Mouse (Mus musculus) spleen, adult 2 months (tissue): ENCODE measurements around the gene Naa15. TPM values are rescaled to one million over a fixed set of nuclear protein-coding genes. Genes with fewer than 3 reads are reported as not detected.

Experiments used
- DNase-seq, 2 experiments: peaks; one replicate each; pipeline versions ENCODE4 v3.0.0 to v3.0.0-alpha.2; 2012 to 2021; ENCODE audit warnings: low spot score in 2 of 2, low read depth in 1 of 2
- H3K27ac ChIP-seq: fragments of 200-500 bp; 2 replicates; pipeline ENCODE4 v1.5.1; 2012; ENCODE audit warnings: low read length, inconsistent platforms; ENCODE audit not compliant: insufficient read depth
- H3K27me3 ChIP-seq: fragments of 200-500 bp; 2 replicates; pipeline ENCODE4 v1.6.1; 2012; ENCODE audit warnings: mild to moderate bottlenecking, moderate library complexity, low read length, inconsistent platforms; ENCODE audit not compliant: control insufficient read depth, insufficient read depth
- H3K36me3 ChIP-seq: fragments of 200-500 bp; 2 replicates; pipeline ENCODE4 v1.6.1; 2012; ENCODE audit warnings: mild to moderate bottlenecking, low read length, inconsistent platforms; ENCODE audit not compliant: control insufficient read depth, insufficient read depth
- H3K4me1 ChIP-seq: fragments of 200-500 bp; 2 replicates; pipeline ENCODE4 v1.6.1; 2011; ENCODE audit warnings: inconsistent platforms; ENCODE audit not compliant: control insufficient read depth, insufficient read depth, insufficient read length
- H3K4me3 ChIP-seq: fragments of 200-500 bp; 2 replicates; pipeline ENCODE4 v1.5.1; 2011; ENCODE audit warnings: mild to moderate bottlenecking, inconsistent platforms; ENCODE audit not compliant: insufficient read depth, insufficient read length; ENCODE audit errors: extremely low read depth
- CTCF ChIP-seq: fragments of 200-500 bp; IDR thresholded peaks from 2 replicates; pipeline ENCODE4 v1.5.1; 2011; ENCODE audit warnings: mild to moderate bottlenecking, inconsistent platforms; ENCODE audit not compliant: insufficient read depth, insufficient read length, insufficient replicate concordance; ENCODE audit errors: extremely low read depth
- POLR2A ChIP-seq: fragments of 200-500 bp; IDR thresholded peaks from 2 replicates; pipeline ENCODE4 v1.6.1; 2011; ENCODE audit warnings: low read depth, low read length, inconsistent platforms
- WGBS: fragments of 180-500 bp; shearing (Covaris S2); methylation state at CpG from one replicate; pipeline ENCODE4 v1.1.7; 2018; 5-methylcytosine and 5-hydroxymethylcytosine counted together
- polyA plus RNA-seq: library from polyadenylated mRNA; depleted of rRNA; stranded (reverse); fragments of >200 nt; gene quantifications from 2 replicates; pipeline ENCODE4 v1.2.3, GENCODE M21; 2012; rRNA removed

The Naa15 gene
- polyA plus RNA-seq, 1 experiment = 2.1 TPM

DNA sequence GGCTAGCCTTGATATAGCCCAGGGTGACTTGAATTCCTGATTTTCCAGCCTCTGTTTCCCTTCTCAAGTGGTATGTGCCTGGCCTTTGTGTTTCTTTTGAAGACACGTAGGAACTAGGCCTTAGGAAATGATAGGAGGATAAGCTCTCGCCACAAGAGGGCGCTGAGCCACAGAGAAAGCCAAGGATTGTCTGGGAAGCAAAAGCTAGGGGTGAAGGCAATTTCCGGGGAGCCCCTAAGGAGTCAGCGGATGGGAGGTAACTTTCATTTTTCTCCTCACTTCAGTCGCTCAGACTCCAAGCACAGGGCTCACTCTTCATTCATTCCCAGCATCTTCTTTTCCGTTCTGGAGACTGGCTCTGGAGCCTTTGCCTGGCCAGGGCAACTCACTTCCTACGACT lies 96.0 kb downstream of the Naa15 start:
- DNase-seq = peak; percentile 40 to 59
- H3K27ac ChIP-seq = no peak overlapping the region
- no peaks in the 10 kb centered on the region for H3K4me1 ChIP-seq

DNA sequence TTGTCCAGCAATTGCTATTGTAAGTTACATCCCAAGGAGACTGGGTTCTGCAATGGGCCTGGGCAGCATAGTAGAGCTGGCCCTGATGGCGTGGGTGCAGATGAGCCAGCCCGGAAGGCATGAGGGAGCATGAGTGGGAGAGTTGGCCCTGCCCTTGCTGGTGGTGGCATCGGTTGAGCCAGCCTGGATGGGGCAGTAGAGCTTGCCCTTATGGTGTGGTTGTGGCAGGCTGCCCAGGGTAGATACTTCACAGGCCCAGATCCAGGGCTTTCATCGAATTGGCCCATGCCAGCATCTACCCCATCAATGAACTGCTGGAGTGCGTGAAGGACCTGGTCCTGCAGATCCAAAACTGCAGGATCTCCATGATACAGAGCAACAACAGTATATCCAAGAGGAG lies 97.0 kb downstream of the Naa15 start:
- DNase-seq = no peak
- no peak overlapping the region for H3K4me3 ChIP-seq
- 94% methylated on average over 5 of the region's 5 CpGs for WGBS
- H3K27ac ChIP-seq = no peak overlapping the region
- no peaks in the 10 kb centered on the region for H3K27me3 ChIP-seq
- no peak for TF ChIP-seq POLR2A
- TF ChIP-seq CTCF = no peak
- H3K36me3 ChIP-seq = no peaks in the 10 kb centered on the region
- no peaks in the 10 kb centered on the region for H3K4me1 ChIP-seq

More for the DNA sequence above, 96.0 kb downstream of the Naa15 start:
- TF ChIP-seq CTCF (peak; percentile 80; the same call in 1 of the 2 replicates), POLR2A (no peak)
- WGBS = 16% methylated on average over 8 of the region's 8 CpGs
- H3K27me3 ChIP-seq = no peaks in the 10 kb centered on the region
- H3K4me3 ChIP-seq = no peak overlapping the region
- no peaks in the 10 kb centered on the region for H3K36me3 ChIP-seq

DNA sequence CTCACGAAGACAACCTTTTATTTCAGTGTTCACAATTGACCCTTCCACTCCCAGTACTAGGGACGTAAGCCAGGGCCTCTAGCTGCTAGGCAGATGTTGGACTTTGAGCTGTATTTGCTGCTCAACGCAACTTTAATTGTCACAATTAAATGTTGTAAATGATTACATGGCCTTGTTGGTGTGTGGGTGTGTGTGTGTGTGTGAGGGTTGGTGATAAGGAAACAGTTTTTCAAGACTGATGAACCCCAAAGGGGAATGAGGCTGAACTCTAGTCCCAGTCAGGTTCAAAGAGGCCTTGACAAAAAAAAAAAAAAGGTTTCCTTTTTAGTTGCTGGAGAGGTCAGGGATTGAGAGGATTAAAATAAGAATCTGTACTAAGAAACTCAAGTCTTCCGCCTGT lies 102.5 kb downstream of the Naa15 start:
- Histone ChIP-seq H3K27me3 (no peaks in the 10 kb centered on the region), H3K4me3 (no peak overlapping the region), H3K36me3 (peaks cover 12% of the 10 kb centered on the region), H3K27ac (no peak overlapping the region), H3K4me1 (no peaks in the 10 kb centered on the region)
- TF ChIP-seq POLR2A (no peak), CTCF (no peak)
- WGBS = 83% methylated on average over 4 of the region's 4 CpGs
- DNase-seq = no peak

DNA sequence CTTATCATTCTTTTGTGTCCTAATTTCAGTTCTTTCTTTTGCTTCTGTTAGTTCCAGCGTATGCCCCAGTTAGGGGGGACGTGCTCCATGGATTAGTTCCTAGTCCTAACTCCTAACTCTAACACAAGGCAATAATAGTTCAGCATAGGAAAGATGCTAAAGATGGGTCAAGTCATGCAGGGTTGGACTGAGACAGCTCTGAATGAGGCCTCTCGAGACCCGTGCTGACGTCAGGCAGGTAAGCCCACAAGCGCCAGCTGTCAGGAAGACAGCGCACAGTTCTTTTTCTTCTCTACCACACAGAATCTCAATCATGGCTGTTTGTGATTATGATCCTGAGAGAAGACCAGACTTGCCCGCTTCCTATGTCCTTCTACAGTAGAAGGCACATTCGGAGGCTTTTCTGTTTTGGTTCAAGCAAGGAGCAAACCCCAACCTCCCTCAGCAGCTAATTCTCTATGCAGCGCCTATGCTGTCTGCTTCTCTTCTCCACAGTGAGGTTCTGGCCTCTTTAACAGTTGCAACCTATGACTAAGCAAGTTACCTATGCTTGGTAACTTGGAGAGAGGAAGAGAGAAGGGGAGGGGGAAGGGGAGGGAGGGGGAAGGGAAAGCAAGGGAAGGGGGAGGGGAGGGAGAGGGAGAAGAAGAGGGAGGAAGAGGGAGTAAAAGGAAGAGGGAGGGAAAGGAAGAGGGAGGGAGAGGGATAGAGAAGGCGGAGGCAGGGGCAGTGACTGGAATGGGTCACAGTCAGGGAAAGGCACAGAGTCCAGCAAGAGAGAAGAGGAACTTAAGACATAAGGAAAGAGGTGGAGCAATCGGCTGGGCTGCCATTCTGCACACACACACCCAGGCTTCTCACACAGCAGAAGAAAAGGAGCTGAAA lies 103.2 kb downstream of the Naa15 start:
- Histone ChIP-seq H3K27ac (no peak overlapping the region), H3K4me1 (no peaks in the 10 kb centered on the region), H3K4me3 (no peak overlapping the region), H3K36me3 (peaks cover 15% of the 10 kb centered on the region), H3K27me3 (no peaks in the 10 kb centered on the region)
- 59% methylated on average over 12 of the region's 12 CpGs for WGBS
- TF ChIP-seq POLR2A (no peak), CTCF (no peak)
- DNase-seq = no peak

DNA sequence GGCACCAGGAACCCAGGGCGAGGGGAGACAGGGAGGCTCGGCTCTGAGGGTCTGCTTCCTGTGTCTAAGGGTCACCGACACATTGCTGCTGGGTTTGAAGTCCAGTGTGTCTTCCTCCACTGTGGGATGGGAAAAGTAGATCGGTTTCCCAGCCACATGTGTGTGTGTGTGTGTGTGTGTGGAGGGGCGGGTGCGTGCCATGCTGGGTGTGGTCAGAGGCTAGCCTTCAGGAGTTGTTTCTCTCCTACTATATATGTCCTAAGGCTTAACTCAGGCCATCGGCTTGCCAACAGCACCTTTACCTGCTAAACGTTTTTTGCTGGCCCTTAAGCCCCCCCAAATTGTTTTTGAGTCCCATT lies 103.8 kb downstream of the Naa15 start:
- H3K27ac ChIP-seq = no peak overlapping the region
- H3K27me3 ChIP-seq = no peaks in the 10 kb centered on the region
- TF ChIP-seq POLR2A = no peak
- no peak for TF ChIP-seq CTCF
- H3K4me1 ChIP-seq = no peaks in the 10 kb centered on the region
- no peak for DNase-seq
- peaks cover 19% of the 10 kb centered on the region for H3K36me3 ChIP-seq
- no peak overlapping the region for H3K4me3 ChIP-seq
- 45% methylated on average over 8 of the region's 8 CpGs for WGBS

DNA sequence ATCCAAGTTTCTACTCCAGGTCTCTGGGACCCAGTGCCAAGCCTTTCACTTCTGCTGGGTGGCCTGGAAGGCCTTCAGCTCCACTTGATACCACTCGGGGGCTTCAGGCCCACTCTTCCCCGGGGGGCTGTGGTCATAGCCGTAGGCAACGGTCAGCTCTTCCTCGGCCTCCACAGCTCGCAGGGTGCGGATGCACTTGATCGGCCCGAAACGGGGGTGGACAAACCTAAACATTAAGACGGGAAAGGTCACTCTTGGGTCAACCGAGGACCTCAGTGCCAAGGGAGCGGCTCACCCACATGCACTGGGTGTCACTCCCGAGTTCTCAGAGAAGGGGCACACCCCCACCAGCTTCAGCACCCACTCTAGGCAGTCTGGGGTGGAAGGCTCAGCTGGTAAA lies 106.3 kb downstream of the Naa15 start:
- TF ChIP-seq CTCF (no peak), POLR2A (no peak)
- H3K4me1 ChIP-seq = no peaks in the 10 kb centered on the region
- H3K36me3 ChIP-seq = peaks cover 27% of the 10 kb centered on the region
- H3K27me3 ChIP-seq = no peaks in the 10 kb centered on the region
- H3K4me3 ChIP-seq = no peak overlapping the region
- H3K27ac ChIP-seq = no peak overlapping the region
- WGBS = 90% methylated on average over 14 of the region's 14 CpGs
- no peak for DNase-seq

DNA sequence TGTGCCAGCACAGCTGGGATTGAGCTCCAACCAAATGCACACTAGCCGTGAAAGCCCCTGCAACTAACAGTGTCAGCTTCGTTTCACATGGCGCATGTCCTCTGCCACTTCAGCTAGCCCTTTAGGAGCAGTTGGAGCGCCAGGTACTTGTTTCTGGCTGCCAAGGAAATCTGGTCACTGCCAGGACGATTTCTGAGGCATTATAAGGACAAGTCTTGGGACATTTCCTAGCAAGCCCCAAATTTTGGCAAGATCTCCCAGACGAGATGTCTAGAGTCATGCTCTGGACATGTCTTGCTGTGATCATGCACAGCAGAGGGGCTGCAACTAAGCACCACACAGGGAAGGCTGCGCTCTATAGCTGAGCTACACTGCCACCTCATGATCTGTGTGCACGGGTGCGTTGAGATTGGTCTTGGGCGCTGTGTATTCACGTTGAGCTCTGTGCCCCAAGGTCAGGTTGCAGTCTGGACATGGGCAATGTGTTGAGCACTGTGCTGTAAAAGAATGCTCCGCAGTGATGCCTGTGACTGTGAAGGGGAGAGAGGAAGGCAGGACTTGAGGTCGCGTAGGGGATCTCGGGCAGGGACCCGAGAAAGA lies 110.3 kb downstream of the Naa15 start:
- H3K27me3 ChIP-seq = no peaks in the 10 kb centered on the region
- DNase-seq = no peak
- no peak overlapping the region for H3K27ac ChIP-seq
- peaks cover 48% of the 10 kb centered on the region for H3K36me3 ChIP-seq
- 94% methylated on average over 16 of the region's 16 CpGs for WGBS
- H3K4me1 ChIP-seq = no peaks in the 10 kb centered on the region
- H3K4me3 ChIP-seq = no peak overlapping the region
- TF ChIP-seq CTCF (no peak), POLR2A (no peak)

Other genes with a start within 250 kb of the Naa15 start
- gene Noct, start 190.7 kb upstream of the Naa15 start, polyA plus RNA-seq = 6.1 and 8.8 TPM in 2 replicates
- 36.6 and 45.7 TPM in 2 replicates for gene Elf2, start 74.5 kb upstream of the Naa15 start, polyA plus RNA-seq
- 0.36 TPM in 2 replicates for gene Mgarp, start 18.4 kb upstream of the Naa15 start, polyA plus RNA-seq
- gene Ndufc1, start 6.2 kb upstream of the Naa15 start, polyA plus RNA-seq = 35.6 and 44.9 TPM in 2 replicates
- 6.9 and 13.3 TPM in 2 replicates for gene Rab33b, start 68.8 kb downstream of the Naa15 start, polyA plus RNA-seq
- gene Setd7, start 145.7 kb downstream of the Naa15 start, polyA plus RNA-seq = 11.2 and 11.4 TPM in 2 replicates
- gene Mgst2, start 245.2 kb downstream of the Naa15 start, polyA plus RNA-seq = 3.3 and 4.1 TPM in 2 replicates